Comparison of ENCODE assay signal across 13 mouse cellular contexts in genomic region chr7:92316389-92316788, GRCm38 (mm10).
DNase-seq lines count a peak whose midpoint lies in the region; ATAC-seq lines count a peak whose summit lies in the region.
"Had no signal": no experiment of that assay in that cellular context is flagged by ENCODE, and none has a peak within 500 bp of the region (broad histone marks: within the 10 kb centered on the region; RNA-seq: fewer than 3 reads in every experiment).

No protein-coding gene starts in this region.

- no peak overlapping the region for H3K9ac ChIP-seq in heart, embryonic 16.5 days (ENCODE audit: low read length)
- no peak overlapping the region for H3K9ac ChIP-seq in forebrain, embryonic 16.5 days (replicated peaks; ENCODE audit: low read depth, low read length)
- H3K9ac ChIP-seq: lung, embryonic 14.5 days; neural tube, embryonic 13.5 days had no signal

- H3K27ac ChIP-seq in heart, embryonic 16.5 days (ENCODE audit: low read length): peak overlapping the region; percentile 32; the same call in 1 of the 2 replicates
- peak overlapping the region; percentile 78 for H3K27ac ChIP-seq in forebrain, embryonic 16.5 days (ENCODE audit: low read length)

- DNase-seq in heart, postnatal 10 days: no peak
- DNase-seq in brain, adult 2 months (ENCODE audit: low read depth, low spot score): peak; percentile 97
- DNase-seq in cerebellum, adult 11-12 months: peak; percentile 93
- no peak for DNase-seq in adrenal gland, postnatal 10 days
- no peak for DNase-seq in lung, postnatal 4 days
- DNase-seq: adrenal gland, adult 2 months; kidney, adult 8-10 months; lung, embryonic 14.5 days had no signal

- no peak overlapping the region for H3K4me3 ChIP-seq in heart, embryonic 16.5 days (ENCODE audit: low read length)
- H3K4me3 ChIP-seq in forebrain, embryonic 16.5 days (replicated peaks; ENCODE audit: low read length): no peak overlapping the region
- H3K4me3 ChIP-seq: neural tube, embryonic 13.5 days had no signal

- no peaks in the 10 kb centered on the region for H3K4me1 ChIP-seq in heart, embryonic 16.5 days (ENCODE audit: control insufficient read depth, insufficient read depth, low read length)
- H3K4me1 ChIP-seq in forebrain, embryonic 16.5 days (replicated peaks; ENCODE audit: control insufficient read depth, insufficient read depth, low read length): peaks cover 10% of the 10 kb centered on the region; the same call in 1 of the 2 replicates
- H3K4me1 ChIP-seq: neural tube, embryonic 13.5 days had no signal

- no peaks in the 10 kb centered on the region for H3K36me3 ChIP-seq in heart, embryonic 16.5 days (ENCODE audit: control insufficient read depth, insufficient read depth)
- no peaks in the 10 kb centered on the region for H3K36me3 ChIP-seq in forebrain, embryonic 16.5 days (ENCODE audit: control insufficient read depth, insufficient read depth)
- H3K36me3 ChIP-seq: neural tube, embryonic 13.5 days had no signal

- no peaks in the 10 kb centered on the region for H3K9me3 ChIP-seq in heart, embryonic 16.5 days (replicated peaks; ENCODE audit: control insufficient read depth, low read length)
- no peaks in the 10 kb centered on the region for H3K9me3 ChIP-seq in forebrain, embryonic 16.5 days (ENCODE audit: control insufficient read depth, low read length)
- H3K9me3 ChIP-seq: neural tube, embryonic 13.5 days had no signal

- no peaks in the 10 kb centered on the region for H3K27me3 ChIP-seq in heart, embryonic 16.5 days (ENCODE audit: control insufficient read depth, insufficient read depth, low read length)
- H3K27me3 ChIP-seq in forebrain, embryonic 16.5 days (replicated peaks; ENCODE audit: control insufficient read depth, insufficient read depth, low read length): no peaks in the 10 kb centered on the region
- H3K27me3 ChIP-seq: neural tube, embryonic 13.5 days had no signal

- 64% methylated on average over 6 of the region's 6 CpGs for WGBS in heart, embryonic 16.5 days
- 57% methylated on average over 6 of the region's 6 CpGs for WGBS in forebrain, embryonic 16.5 days

- no peak overlapping the region for H3K4me2 ChIP-seq in heart, embryonic 16.5 days (ENCODE audit: low read depth, low read length)
- H3K4me2 ChIP-seq in forebrain, embryonic 16.5 days (ENCODE audit: low read length): no peak overlapping the region
- H3K4me2 ChIP-seq: lung, embryonic 14.5 days; neural tube, embryonic 13.5 days had no signal

- no peak for ATAC-seq in heart, embryonic 16.5 days (replicated peaks; ENCODE audit: extremely low read depth, insufficient read depth, low FRiP score)
- peak; percentile 90 for ATAC-seq in forebrain, embryonic 16.5 days
- no peak for ATAC-seq in monocyte, adult 5-6 weeks (replicated peaks; ENCODE audit: insufficient number of reproducible peaks, low FRiP score, low TSS enrichment, poor library complexity, severe bottlenecking)
- ATAC-seq: CD4-positive, CD25-positive, alpha-beta regulatory T cell, adult 4 months had no signal

- intact Hi-C loops in heart, postnatal 10 days (cut with DNase I): no loop called here

Comparison
In these comparisons a context has a peak if more than half of its experiments do, and no peak if none do; other contexts are left out.
1. DNase-seq: peak in brain, adult 2 months (single experiment) and cerebellum, adult 11-12 months (single experiment); none in heart, postnatal 10 days (0 of 2), adrenal gland, postnatal 10 days (single experiment) and lung, postnatal 4 days (0 of 2).